13 mouse cellular contexts compared by ENCODE assay signal in genomic region chr2:163712473-163712872, GRCm38 (mm10). TPM values are rescaled to one million over a fixed set of nuclear protein-coding genes. Genes with fewer than 3 reads are reported as not detected.
DNase-seq lines count a peak whose midpoint lies in the region; ATAC-seq lines count a peak whose summit lies in the region.
"Had no signal": no experiment of that assay in that cellular context is flagged by ENCODE, and none has a peak within 500 bp of the region (broad histone marks: within the 10 kb centered on the region; RNA-seq: fewer than 3 reads in every experiment).

No protein-coding gene starts in this region.

- H3K27ac ChIP-seq in heart, embryonic 12.5 days (ENCODE audit: poor library complexity, severe bottlenecking) = peak overlapping the region; percentile 62
- H3K27ac ChIP-seq in liver, embryonic 16.5 days (ENCODE audit: low read length) = peak overlapping the region; percentile 23; the same call in 1 of the 2 replicates
- H3K27ac ChIP-seq: forebrain, embryonic 10.5 days had no signal

- DNase-seq in heart, adult 9 months (ENCODE audit: low spot score in 2 of 2) = no peak
- DNase-seq in lung, postnatal 10 days = peak; percentile 7
- no peak for DNase-seq in lung, postnatal 14 days
- DNase-seq in thymus, postnatal 10 days (ENCODE audit: low spot score in 2 of 2) = peak; percentile 61 to 76
- DNase-seq in MN1 (ENCODE audit: low spot score) = no peak
- no peak for DNase-seq in frontal cortex, postnatal 25 days (ENCODE audit: low spot score in 2 of 2)
- DNase-seq: embryo, embryonic 11 days; gastrocnemius, postnatal 14 days; kidney, adult 9 months; lung, adult 2 months had no signal

- no peaks in the 10 kb centered on the region for H3K9me3 ChIP-seq in heart, embryonic 12.5 days (replicated peaks)
- H3K9me3 ChIP-seq in liver, embryonic 16.5 days (replicated peaks; ENCODE audit: control insufficient read depth, low read length) = no peaks in the 10 kb centered on the region
- H3K9me3 ChIP-seq: forebrain, embryonic 10.5 days had no signal

- no peaks in the 10 kb centered on the region for H3K27me3 ChIP-seq in heart, embryonic 12.5 days (replicated peaks)
- H3K27me3 ChIP-seq in liver, embryonic 16.5 days (ENCODE audit: control insufficient read depth, insufficient read depth, low read depth, low read length) = no peaks in the 10 kb centered on the region

- no peak overlapping the region for H3K4me2 ChIP-seq in heart, embryonic 12.5 days
- no peak overlapping the region for H3K4me2 ChIP-seq in liver, embryonic 16.5 days (ENCODE audit: low read depth, low read length)

- no peak for ATAC-seq in heart, embryonic 12.5 days (ENCODE audit: insufficient number of reproducible peaks, low FRiP score)
- ATAC-seq in liver, embryonic 16.5 days (ENCODE audit: low read depth) = peak; percentile 33; the same call in 1 of the 2 replicates

- H3K36me3 ChIP-seq in heart, embryonic 12.5 days = no peaks in the 10 kb centered on the region
- no peaks in the 10 kb centered on the region for H3K36me3 ChIP-seq in liver, embryonic 16.5 days (ENCODE audit: control insufficient read depth, insufficient read depth)

- H3K4me3 ChIP-seq in heart, embryonic 12.5 days = no peak overlapping the region
- H3K4me3 ChIP-seq in liver, embryonic 16.5 days (ENCODE audit: low read depth, low read length) = no peak overlapping the region
- H3K4me3 ChIP-seq: forebrain, embryonic 10.5 days had no signal

- H3K4me1 ChIP-seq in heart, embryonic 12.5 days (replicated peaks) = peaks cover 72% of the 10 kb centered on the region
- peaks cover 33% of the 10 kb centered on the region for H3K4me1 ChIP-seq in liver, embryonic 16.5 days (ENCODE audit: control insufficient read depth, low read depth, low read length)

- 51% methylated on average over 7 of the region's 7 CpGs for WGBS in heart, embryonic 12.5 days
- 26% methylated on average over 7 of the region's 7 CpGs for WGBS in liver, embryonic 16.5 days (ENCODE audit: insufficient replicate concordance)

- 0 out of 2 replicates have a peak overlapping the region, but pooled peaks have one; percentile 26 for H3K9ac ChIP-seq in heart, embryonic 12.5 days
- no peak overlapping the region for H3K9ac ChIP-seq in liver, embryonic 16.5 days (ENCODE audit: low read depth, low read length)

RNA-seq across cellular contexts. Expression of gene Ada, which starts 37.6 kb away (rescaled TPM):
- 3.6 and 3.7 TPM in 2 replicates for polyA plus RNA-seq in heart, embryonic 12.5 days (2016; fragmentation: Nextera tagmentation; extraction: Ambion mirVana)
- 3.4 and 3.5 TPM in 2 replicates for polyA plus RNA-seq in liver, embryonic 16.5 days (2015; fragmentation: Nextera tagmentation; extraction: Ambion mirVana)

RNA-seq across cellular contexts. Expression of gene Pkig, which starts 54.3 kb away (rescaled TPM):
- 233 and 241 TPM in 2 replicates for polyA plus RNA-seq in heart, embryonic 12.5 days (2016; fragmentation: Nextera tagmentation; extraction: Ambion mirVana)
- 83.1 and 86.6 TPM in 2 replicates for polyA plus RNA-seq in liver, embryonic 16.5 days (2015; fragmentation: Nextera tagmentation; extraction: Ambion mirVana)

Comparison
In these comparisons a context has a peak if more than half of its experiments do, and no peak if none do; other contexts are left out.
1. DNase-seq: peak in lung, postnatal 10 days (single experiment) and thymus, postnatal 10 days (2 of 2); none in heart, adult 9 months (0 of 2), lung, postnatal 14 days (single experiment), MN1 (single experiment) and frontal cortex, postnatal 25 days (0 of 2).